Mouse (Mus musculus) stomach, embryonic 16.5 days (tissue): Measurements from ENCODE around the gene Gpr22. TPM values are rescaled to one million over a fixed set of nuclear protein-coding genes. Genes with fewer than 3 reads are reported as not detected.

ENCODE experiments used
- ATAC-seq: fragments of 200-750 bp; cut with Nextera tagmentation; 2 replicates; pipeline ENCODE4 v1.8.0; 2017; ENCODE audit warnings: moderate number of reproducible peaks, moderate TSS enrichment; ENCODE audit not compliant: insufficient read depth, low FRiP score
- H3K27ac ChIP-seq: fragments of 300-500 bp; sonication (generic); 2 replicates; pipeline ENCODE4 v1.5.1; 2014; ENCODE audit warnings: low read length
- H3K27me3 ChIP-seq: fragments of 300-500 bp; sonication (generic); 2 replicates; pipeline ENCODE4 v1.6.1; 2014; ENCODE audit warnings: low read length, control low read depth, mixed read lengths; ENCODE audit not compliant: control insufficient read depth, insufficient read depth
- H3K36me3 ChIP-seq: fragments of 300-500 bp; sonication (generic); 2 replicates; pipeline ENCODE4 v1.6.1; 2014; ENCODE audit warnings: low read length; ENCODE audit not compliant: control insufficient read depth, insufficient read depth
- H3K4me1 ChIP-seq: fragments of 300-500 bp; sonication (generic); 2 replicates; pipeline ENCODE4 v1.6.1; 2014; ENCODE audit warnings: low read length, control low read depth, mixed read lengths; ENCODE audit not compliant: control insufficient read depth, insufficient read depth
- H3K4me2 ChIP-seq: fragments of 300-500 bp; sonication (generic); 2 replicates; pipeline ENCODE4 v1.6.1; 2014; ENCODE audit warnings: low read depth, low read length, mixed read lengths
- H3K4me3 ChIP-seq: fragments of 300-500 bp; sonication (generic); replicated peaks from 2 replicates; pipeline ENCODE4 v1.5.1; 2014; ENCODE audit warnings: mild to moderate bottlenecking, low read length
- H3K9ac ChIP-seq: fragments of 300-500 bp; sonication (generic); 2 replicates; pipeline ENCODE4 v1.6.1; 2014; ENCODE audit warnings: low read length
- H3K9me3 ChIP-seq: fragments of 300-500 bp; sonication (generic); replicated peaks from 2 replicates; pipeline ENCODE4 v1.6.1; 2016; ENCODE audit warnings: low read length, control low read depth; ENCODE audit not compliant: control insufficient read depth
- WGBS: fragments of 180-500 bp; shearing (Covaris S2); extraction: QIAGEN DNeasy Blood & Tissue Kit; methylation state at CpG from one replicate; pipeline ENCODE4 v1.1.7; 2014; 5-methylcytosine and 5-hydroxymethylcytosine counted together
- polyA plus RNA-seq: library from polyadenylated mRNA; unstranded; fragments of >200 nt; fragmentation: Nextera tagmentation; extraction: Ambion mirVana; gene quantifications from 2 replicates; pipeline ENCODE4 v1.2.1, GENCODE M21; 2015

The Gpr22 gene
- polyA plus RNA-seq, 1 experiment from 2014 or later: 3.6 TPM

GRCm38 (mm10) chr12:31701411-31701810 lies 12.3 kb downstream of the Gpr22 start:
- 64% methylated on average over 5 of the region's 5 CpGs for WGBS
- no peak overlapping the region for H3K9ac ChIP-seq
- peaks cover 8% of the 10 kb centered on the region; the same call in 1 of the 2 replicates for H3K36me3 ChIP-seq
- H3K27ac ChIP-seq: no peak overlapping the region
- no peak overlapping the region for H3K4me3 ChIP-seq
- no peaks in the 10 kb centered on the region for H3K4me1 ChIP-seq
- ATAC-seq: no peak
- H3K4me2 ChIP-seq: no peak overlapping the region
- H3K27me3 ChIP-seq: no peaks in the 10 kb centered on the region
- 0 out of 2 replicates have a peak, but pooled peaks cover 5% of the 10 kb centered on the region for H3K9me3 ChIP-seq

- H3K4me1 ChIP-seq: no peaks in the 10 kb centered on the region
- H3K9me3 ChIP-seq: 0 out of 2 replicates have a peak, but pooled peaks cover 5% of the 10 kb centered on the region
- no peak overlapping the region for H3K9ac ChIP-seq
- no peaks in the 10 kb centered on the region for H3K27me3 ChIP-seq
- H3K36me3 ChIP-seq: peaks cover 8% of the 10 kb centered on the region; the same call in 1 of the 2 replicates
- no peak overlapping the region for H3K4me2 ChIP-seq
- H3K27ac ChIP-seq: no peak overlapping the region
- no peak overlapping the region for H3K4me3 ChIP-seq
- 58% methylated on average over 5 of the region's 5 CpGs for WGBS
- ATAC-seq: no peak
These were observed 13.0 kb downstream of the Gpr22 start for GRCm38 (mm10) chr12:31700623-31701347.

GRCm38 (mm10) chr12:31693278-31693677 lies 20.5 kb downstream of the Gpr22 start:
- Histone ChIP-seq H3K4me3 (no peak overlapping the region), H3K4me1 (no peaks in the 10 kb centered on the region), H3K9ac (no peak overlapping the region), H3K9me3 (0 out of 2 replicates have a peak, but pooled peaks cover 5% of the 10 kb centered on the region), H3K27me3 (no peaks in the 10 kb centered on the region), H3K4me2 (no peak overlapping the region), H3K27ac (no peak overlapping the region), H3K36me3 (peaks cover 8% of the 10 kb centered on the region; the same call in 1 of the 2 replicates)
- 84% methylated on average over 1 of the region's 1 CpGs for WGBS
- no peak for ATAC-seq

DNA sequence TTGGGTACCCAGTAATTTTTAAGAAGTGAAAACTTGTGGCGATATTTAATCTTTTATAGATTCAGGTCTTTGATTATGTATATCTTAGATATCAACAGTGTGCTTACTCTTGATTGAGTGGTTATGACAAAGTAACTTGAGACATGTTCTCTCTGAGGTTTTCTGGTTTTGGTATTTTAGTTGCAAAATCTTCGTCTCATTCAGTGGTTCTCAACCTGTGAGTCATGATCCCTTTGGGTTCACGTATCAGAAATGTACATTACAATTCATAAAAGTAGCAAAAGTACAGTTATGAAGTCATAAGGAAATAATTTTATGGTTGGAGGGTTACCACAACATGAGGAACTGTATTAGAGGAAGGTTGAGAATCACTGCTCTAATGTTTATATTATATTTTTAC lies 27.1 kb downstream of the Gpr22 start:
- WGBS: 92% methylated on average over 3 of the region's 3 CpGs
- no peaks in the 10 kb centered on the region for H3K27me3 ChIP-seq
- H3K9ac ChIP-seq: no peak overlapping the region
- H3K27ac ChIP-seq: no peak overlapping the region
- H3K9me3 ChIP-seq: no peaks in the 10 kb centered on the region
- no peaks in the 10 kb centered on the region for H3K36me3 ChIP-seq
- no peak overlapping the region for H3K4me3 ChIP-seq
- H3K4me2 ChIP-seq: no peak overlapping the region
- ATAC-seq: no peak
- no peaks in the 10 kb centered on the region for H3K4me1 ChIP-seq

GRCm38 (mm10) chr12:31667187-31667586 lies 46.6 kb downstream of the Gpr22 start:
- no peaks in the 10 kb centered on the region for H3K27me3 ChIP-seq
- WGBS: 65% methylated on average over 3 of the region's 3 CpGs

GRCm38 (mm10) chr12:31665999-31666398 lies 47.7 kb downstream of the Gpr22 start:
- WGBS: 74% methylated on average over 6 of the region's 6 CpGs
- no peaks in the 10 kb centered on the region for H3K27me3 ChIP-seq
- H3K4me2 ChIP-seq: no peak overlapping the region
- H3K9ac ChIP-seq: no peak overlapping the region
- H3K9me3 ChIP-seq: no peaks in the 10 kb centered on the region
- no peak overlapping the region for H3K4me3 ChIP-seq
- H3K36me3 ChIP-seq: peaks cover 11% of the 10 kb centered on the region; the same call in 1 of the 2 replicates
- no peaks in the 10 kb centered on the region for H3K4me1 ChIP-seq
- H3K27ac ChIP-seq: no peak overlapping the region
- ATAC-seq: no peak

More at GRCm38 (mm10) chr12:31667187-31667586, 46.6 kb downstream of the Gpr22 start:
- H3K4me1 ChIP-seq: no peaks in the 10 kb centered on the region
- no peaks in the 10 kb centered on the region for H3K9me3 ChIP-seq
- peaks cover 8% of the 10 kb centered on the region; the same call in 1 of the 2 replicates for H3K36me3 ChIP-seq
- H3K4me3 ChIP-seq: no peak overlapping the region
- H3K4me2 ChIP-seq: no peak overlapping the region
- H3K27ac ChIP-seq: no peak overlapping the region
- no peak for ATAC-seq
- no peak overlapping the region for H3K9ac ChIP-seq

Other genes starting within 250 kb of the Gpr22 start
- 9.5 and 12.0 TPM in 2 replicates for gene Cbll1, start 214.3 kb downstream of the Gpr22 start, polyA plus RNA-seq
- gene Slc26a4, start 154.0 kb downstream of the Gpr22 start, polyA plus RNA-seq: 0.16 and 0.28 TPM in 2 replicates
- gene Bcap29, start 79.3 kb downstream of the Gpr22 start, polyA plus RNA-seq: 31.9 and 32.5 TPM in 2 replicates
- 7.5 and 9.5 TPM in 2 replicates for gene Dus4l, start 59.1 kb downstream of the Gpr22 start, polyA plus RNA-seq
- gene Cog5, start 59.1 kb downstream of the Gpr22 start, polyA plus RNA-seq: 29.6 and 31.3 TPM in 2 replicates
- gene Hbp1, start 236.6 kb upstream of the Gpr22 start, polyA plus RNA-seq: 103 and 115 TPM in 2 replicates